In genomic region chr11:121790671-121791094, GRCm38 (mm10) we compare ENCODE assay signal across 13 mouse cellular contexts. TPM values are rescaled to one million over a fixed set of nuclear protein-coding genes. Genes with fewer than 3 reads are reported as not detected.
DNase-seq lines count a peak whose midpoint lies in the region; ATAC-seq and TF ChIP-seq lines count a peak whose summit lies in the region.
"Had no signal": no experiment of that assay in that cellular context is flagged by ENCODE, and none has a peak within 500 bp of the region (broad histone marks: within the 10 kb centered on the region; RNA-seq: fewer than 3 reads in every experiment).

No protein-coding gene starts in this region.

- H3K36me3 ChIP-seq in embryonic facial prominence, embryonic 13.5 days, result no peaks in the 10 kb centered on the region
- H3K36me3 ChIP-seq in embryonic facial prominence, embryonic 10.5 days (replicated peaks), result no peaks in the 10 kb centered on the region
- no peaks in the 10 kb centered on the region for H3K36me3 ChIP-seq in heart, embryonic 13.5 days
- no peaks in the 10 kb centered on the region for H3K36me3 ChIP-seq in lung, postnatal 0 days (ENCODE audit: insufficient read depth, low read length)
- H3K36me3 ChIP-seq in hindbrain, embryonic 16.5 days (ENCODE audit: control insufficient read depth, insufficient read depth, low read length), result no peaks in the 10 kb centered on the region

- no peak for DNase-seq in embryonic facial prominence, embryonic 10.5 days (ENCODE audit: low spot score)
- peak; percentile 76 for DNase-seq in adrenal gland, adult 8-10 months
- DNase-seq in lung, postnatal 0 days (ENCODE audit: low spot score), result peak; percentile 44
- no peak for DNase-seq in T-cell, adult 2 months (ENCODE audit: low spot score)
- no peak for DNase-seq in embryo, embryonic 10.5 days (ENCODE audit: low spot score)
- DNase-seq: thymus, postnatal 14 days had no signal

- H3K9ac ChIP-seq in embryonic facial prominence, embryonic 13.5 days, result no peak overlapping the region
- H3K9ac ChIP-seq in heart, embryonic 13.5 days, result 0 out of 2 replicates have a peak overlapping the region, but pooled peaks have one; percentile 44
- no peak overlapping the region for H3K9ac ChIP-seq in lung, postnatal 0 days (replicated peaks; ENCODE audit: low read depth)
- H3K9ac ChIP-seq in hindbrain, embryonic 16.5 days (ENCODE audit: low read depth, low read length), result no peak overlapping the region

- no peak overlapping the region for H3K4me2 ChIP-seq in embryonic facial prominence, embryonic 13.5 days
- no peak overlapping the region for H3K4me2 ChIP-seq in heart, embryonic 13.5 days
- H3K4me2 ChIP-seq in lung, postnatal 0 days (replicated peaks; ENCODE audit: low read depth, low read length), result no peak overlapping the region
- no peak overlapping the region for H3K4me2 ChIP-seq in hindbrain, embryonic 16.5 days (ENCODE audit: low read length)
- H3K4me2 ChIP-seq: midbrain, embryonic 11.5 days had no signal

- no peak for TF ChIP-seq CTCF in lung, postnatal 0 days (IDR thresholded peaks at IDR 0.05)

- ATAC-seq in embryonic facial prominence, embryonic 13.5 days (ENCODE audit: insufficient number of reproducible peaks, insufficient read depth, low FRiP score, low TSS enrichment, low read depth), result no peak
- no peak for ATAC-seq in heart, embryonic 13.5 days (ENCODE audit: extremely low read depth, insufficient number of reproducible peaks, low FRiP score, low TSS enrichment)
- peak; percentile 21; the same call in 1 of the 2 replicates for ATAC-seq in lung, postnatal 0 days
- ATAC-seq in hindbrain, embryonic 16.5 days, result no peak

- no peaks in the 10 kb centered on the region for H3K27me3 ChIP-seq in embryonic facial prominence, embryonic 13.5 days
- no peaks in the 10 kb centered on the region for H3K27me3 ChIP-seq in embryonic facial prominence, embryonic 10.5 days (replicated peaks; ENCODE audit: low read depth, poor library complexity, severe bottlenecking)
- no peaks in the 10 kb centered on the region for H3K27me3 ChIP-seq in heart, embryonic 13.5 days (replicated peaks)
- H3K27me3 ChIP-seq in lung, postnatal 0 days (replicated peaks; ENCODE audit: insufficient read depth, low read length), result no peaks in the 10 kb centered on the region
- H3K27me3 ChIP-seq in hindbrain, embryonic 16.5 days (replicated peaks; ENCODE audit: control insufficient read depth, insufficient read depth, low read length), result no peaks in the 10 kb centered on the region

- H3K4me1 ChIP-seq in embryonic facial prominence, embryonic 13.5 days, result peaks cover 30% of the 10 kb centered on the region
- H3K4me1 ChIP-seq in embryonic facial prominence, embryonic 10.5 days, result peaks cover 22% of the 10 kb centered on the region
- H3K4me1 ChIP-seq in heart, embryonic 13.5 days, result peaks cover 38% of the 10 kb centered on the region
- 0 out of 2 replicates have a peak, but pooled peaks cover 3% of the 10 kb centered on the region for H3K4me1 ChIP-seq in lung, postnatal 0 days (ENCODE audit: insufficient read depth, low read depth, low read length)
- H3K4me1 ChIP-seq in hindbrain, embryonic 16.5 days (ENCODE audit: control insufficient read depth, insufficient read depth, low read depth, low read length), result no peaks in the 10 kb centered on the region

- H3K4me3 ChIP-seq in embryonic facial prominence, embryonic 13.5 days, result no peak overlapping the region
- H3K4me3 ChIP-seq in embryonic facial prominence, embryonic 10.5 days, result no peak overlapping the region
- H3K4me3 ChIP-seq in heart, embryonic 13.5 days, result no peak overlapping the region
- H3K4me3 ChIP-seq in lung, postnatal 0 days (ENCODE audit: low read depth, low read length), result no peak overlapping the region
- H3K4me3 ChIP-seq in hindbrain, embryonic 16.5 days (ENCODE audit: low read length), result no peak overlapping the region

- TF ChIP-seq EP300 in lung, postnatal 0 days (IDR thresholded peaks at IDR 0.05), result no peak

- no peaks in the 10 kb centered on the region for H3K9me3 ChIP-seq in embryonic facial prominence, embryonic 13.5 days
- no peaks in the 10 kb centered on the region for H3K9me3 ChIP-seq in embryonic facial prominence, embryonic 10.5 days
- no peaks in the 10 kb centered on the region for H3K9me3 ChIP-seq in heart, embryonic 13.5 days
- H3K9me3 ChIP-seq in lung, postnatal 0 days (ENCODE audit: low read length), result no peaks in the 10 kb centered on the region
- H3K9me3 ChIP-seq in hindbrain, embryonic 16.5 days (ENCODE audit: control insufficient read depth, low read length), result no peaks in the 10 kb centered on the region

- 89% methylated on average over 2 of the region's 2 CpGs for WGBS in embryonic facial prominence, embryonic 13.5 days
- 87% methylated on average over 2 of the region's 2 CpGs for WGBS in embryonic facial prominence, embryonic 10.5 days
- 65% methylated on average over 2 of the region's 2 CpGs for WGBS in heart, embryonic 13.5 days
- 63% methylated on average over 2 of the region's 2 CpGs for WGBS in lung, postnatal 0 days
- 82% methylated on average over 2 of the region's 2 CpGs for WGBS in hindbrain, embryonic 16.5 days

- peak overlapping the region; percentile 28; the same call in 1 of the 2 replicates for H3K27ac ChIP-seq in embryonic facial prominence, embryonic 13.5 days
- H3K27ac ChIP-seq in embryonic facial prominence, embryonic 10.5 days (replicated peaks), result no peak overlapping the region
- H3K27ac ChIP-seq in heart, embryonic 13.5 days (replicated peaks), result peak overlapping the region; percentile 52
- H3K27ac ChIP-seq in lung, postnatal 0 days (ENCODE audit: low read length), result no peak overlapping the region
- no peak overlapping the region for H3K27ac ChIP-seq in hindbrain, embryonic 16.5 days (ENCODE audit: low read depth, low read length)

RNA-seq across cellular contexts. Expression of gene Ptchd3, which starts 39.4 kb away (rescaled TPM):
- polyA plus RNA-seq in embryonic facial prominence, embryonic 13.5 days (2015; fragmentation: Nextera tagmentation; extraction: Ambion mirVana), result not detected in 2 replicates
- polyA plus RNA-seq in embryonic facial prominence, embryonic 10.5 days (2016; fragmentation: Nextera tagmentation; extraction: Ambion mirVana), result not detected in 2 replicates
- total RNA-seq in adrenal gland, adult 8-10 months (2022), result not detected
- 0.04 TPM in 1 of 2 replicates, not detected in the other for polyA plus RNA-seq in heart, embryonic 13.5 days (2015; fragmentation: Nextera tagmentation; extraction: Ambion mirVana)
- polyA plus RNA-seq in lung, postnatal 0 days (2015; fragmentation: Nextera tagmentation; extraction: Ambion mirVana), result 0.06 TPM in 1 of 2 replicates, not detected in the other
- polyA plus RNA-seq in hindbrain, embryonic 16.5 days (2015; fragmentation: Nextera tagmentation; extraction: Ambion mirVana), result not detected in 2 replicates
- total RNA-seq: common myeloid progenitor, adult 5-6 weeks; left cerebral cortex, postnatal 10 days had no signal
- polyA plus RNA-seq: C2C12; midbrain, embryonic 11.5 days had no signal

Comparison
In these comparisons a context has a peak if more than half of its experiments do, and no peak if none do; other contexts are left out.
1. H3K27ac ChIP-seq: peak in embryonic facial prominence, embryonic 13.5 days (single experiment) and heart, embryonic 13.5 days (single experiment); none in embryonic facial prominence, embryonic 10.5 days (single experiment), lung, postnatal 0 days (single experiment) and hindbrain, embryonic 16.5 days (single experiment).
2. DNase-seq: peak in adrenal gland, adult 8-10 months (single experiment) and lung, postnatal 0 days (single experiment); none in embryonic facial prominence, embryonic 10.5 days (single experiment), T-cell, adult 2 months (single experiment) and embryo, embryonic 10.5 days (single experiment).